Mouse (Mus musculus) spleen, adult 2 months (tissue): Measurements from ENCODE around the gene Lrba. TPM values are rescaled to one million over a fixed set of nuclear protein-coding genes. Genes with fewer than 3 reads are reported as not detected.

ENCODE experiments used
- DNase-seq, 2 experiments: peaks; one replicate each; pipeline versions ENCODE4 v3.0.0 to v3.0.0-alpha.2; 2012 to 2021; ENCODE audit warnings: low spot score in 2 of 2, low read depth in 1 of 2
- H3K27ac ChIP-seq: fragments of 200-500 bp; 2 replicates; pipeline ENCODE4 v1.5.1; 2012; ENCODE audit warnings: low read length, inconsistent platforms; ENCODE audit not compliant: insufficient read depth
- H3K27me3 ChIP-seq: fragments of 200-500 bp; 2 replicates; pipeline ENCODE4 v1.6.1; 2012; ENCODE audit warnings: mild to moderate bottlenecking, moderate library complexity, low read length, inconsistent platforms; ENCODE audit not compliant: control insufficient read depth, insufficient read depth
- H3K36me3 ChIP-seq: fragments of 200-500 bp; 2 replicates; pipeline ENCODE4 v1.6.1; 2012; ENCODE audit warnings: mild to moderate bottlenecking, low read length, inconsistent platforms; ENCODE audit not compliant: control insufficient read depth, insufficient read depth
- H3K4me1 ChIP-seq: fragments of 200-500 bp; 2 replicates; pipeline ENCODE4 v1.6.1; 2011; ENCODE audit warnings: inconsistent platforms; ENCODE audit not compliant: control insufficient read depth, insufficient read depth, insufficient read length
- H3K4me3 ChIP-seq: fragments of 200-500 bp; 2 replicates; pipeline ENCODE4 v1.5.1; 2011; ENCODE audit warnings: mild to moderate bottlenecking, inconsistent platforms; ENCODE audit not compliant: insufficient read depth, insufficient read length; ENCODE audit errors: extremely low read depth
- CTCF ChIP-seq: fragments of 200-500 bp; IDR thresholded peaks from 2 replicates; pipeline ENCODE4 v1.5.1; 2011; ENCODE audit warnings: mild to moderate bottlenecking, inconsistent platforms; ENCODE audit not compliant: insufficient read depth, insufficient read length, insufficient replicate concordance; ENCODE audit errors: extremely low read depth
- POLR2A ChIP-seq: fragments of 200-500 bp; IDR thresholded peaks from 2 replicates; pipeline ENCODE4 v1.6.1; 2011; ENCODE audit warnings: low read depth, low read length, inconsistent platforms
- WGBS: fragments of 180-500 bp; shearing (Covaris S2); methylation state at CpG from one replicate; pipeline ENCODE4 v1.1.7; 2018; 5-methylcytosine and 5-hydroxymethylcytosine counted together
- polyA plus RNA-seq: library from polyadenylated mRNA; depleted of rRNA; stranded (reverse); fragments of >200 nt; gene quantifications from 2 replicates; pipeline ENCODE4 v1.2.3, GENCODE M21; 2012

Lrba gene
- polyA plus RNA-seq, 1 experiment, result 9.1 TPM

DNA sequence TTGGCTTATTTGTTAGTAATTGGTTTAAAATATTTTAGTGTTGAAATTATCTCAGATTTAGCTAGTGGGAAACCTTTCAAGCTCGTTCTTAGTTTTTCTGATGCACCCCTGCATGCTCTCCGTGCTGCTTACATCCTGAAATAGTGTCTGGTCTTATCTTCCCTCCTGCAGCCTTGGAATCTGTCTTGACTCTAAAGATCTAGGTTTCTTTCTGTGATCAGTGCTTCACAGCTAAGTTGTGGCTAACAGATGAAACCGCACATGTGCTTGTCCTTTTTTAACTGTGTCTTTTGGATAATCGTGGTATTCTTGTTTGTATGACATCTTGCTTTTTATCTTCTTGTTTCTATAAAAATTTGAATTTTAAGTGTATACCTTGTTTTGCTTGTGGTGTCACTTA is 342.8 kb downstream of the Lrba start:
- H3K4me3 ChIP-seq, result no peak overlapping the region
- TF ChIP-seq POLR2A (no peak), CTCF (no peak)
- 77% methylated on average over 4 of the region's 4 CpGs for WGBS
- no peaks in the 10 kb centered on the region for H3K4me1 ChIP-seq
- no peaks in the 10 kb centered on the region for H3K36me3 ChIP-seq
- H3K27me3 ChIP-seq, result no peaks in the 10 kb centered on the region
- no peak for DNase-seq
- no peak overlapping the region for H3K27ac ChIP-seq

DNA sequence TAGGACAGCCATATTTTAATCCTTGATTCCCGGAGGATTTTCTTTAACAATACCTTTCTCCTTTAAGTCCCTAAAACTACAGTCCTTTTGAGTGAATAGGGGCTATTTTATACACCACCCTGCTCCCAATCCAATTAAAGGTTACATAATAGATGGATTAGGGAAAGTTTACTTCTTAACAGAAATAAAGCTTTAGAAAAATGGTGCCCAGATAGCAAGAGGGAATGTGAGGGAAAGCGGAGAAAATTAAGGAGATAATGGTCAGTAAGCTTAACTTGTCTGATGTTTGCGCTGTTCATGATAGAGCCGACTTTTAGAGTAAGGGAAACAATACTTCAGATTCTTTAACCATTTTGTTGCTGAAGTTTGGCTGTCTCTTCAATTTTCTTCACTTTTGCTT is 347.0 kb downstream of the Lrba start:
- no peaks in the 10 kb centered on the region for H3K4me1 ChIP-seq
- 90% methylated on average over 4 of the region's 4 CpGs for WGBS
- H3K36me3 ChIP-seq, result no peaks in the 10 kb centered on the region
- no peak overlapping the region for H3K4me3 ChIP-seq
- H3K27ac ChIP-seq, result no peak overlapping the region
- TF ChIP-seq POLR2A, result no peak
- no peak for TF ChIP-seq CTCF
- no peaks in the 10 kb centered on the region for H3K27me3 ChIP-seq
- no peak for DNase-seq

DNA sequence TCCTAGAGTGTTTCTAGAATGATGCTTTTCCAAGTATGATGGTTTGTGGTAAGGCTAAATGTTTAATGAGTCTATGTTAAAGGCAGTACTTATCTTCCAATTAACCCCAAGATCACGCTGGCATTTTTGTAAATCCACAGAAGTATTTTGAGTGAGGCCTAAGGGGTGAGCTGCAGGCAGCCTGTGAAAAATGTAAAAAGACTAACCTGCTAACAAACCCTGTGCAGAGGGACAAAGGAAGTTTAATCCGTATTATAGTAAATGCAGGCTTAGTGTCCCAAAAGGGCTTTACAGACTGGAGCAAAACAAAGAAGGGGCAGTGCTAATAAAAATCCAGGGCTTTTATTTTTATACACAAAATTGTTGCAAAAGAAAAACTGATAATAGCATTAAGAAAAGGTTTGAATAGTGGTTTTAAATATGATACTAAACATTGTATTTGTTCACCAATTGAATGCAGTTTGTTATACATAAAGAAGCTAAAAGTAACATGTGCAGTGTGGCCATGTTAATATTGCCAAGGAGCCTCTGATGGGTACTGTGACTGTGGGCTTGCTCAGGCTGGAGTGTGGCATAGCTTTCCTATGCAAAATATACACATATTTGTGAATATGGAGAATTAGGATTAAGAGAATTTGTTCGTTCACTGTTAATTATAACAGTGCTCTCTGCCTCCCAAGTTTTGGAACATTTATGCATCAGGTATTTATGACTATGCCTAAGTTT is 348.2 kb downstream of the Lrba start:
- Histone ChIP-seq H3K36me3 (no peaks in the 10 kb centered on the region), H3K27me3 (no peaks in the 10 kb centered on the region), H3K4me3 (no peak overlapping the region), H3K4me1 (no peaks in the 10 kb centered on the region), H3K27ac (no peak overlapping the region)
- DNase-seq, result no peak
- TF ChIP-seq POLR2A (no peak), CTCF (no peak)
- WGBS, result 92% methylated on average over 3 of the region's 3 CpGs

DNA sequence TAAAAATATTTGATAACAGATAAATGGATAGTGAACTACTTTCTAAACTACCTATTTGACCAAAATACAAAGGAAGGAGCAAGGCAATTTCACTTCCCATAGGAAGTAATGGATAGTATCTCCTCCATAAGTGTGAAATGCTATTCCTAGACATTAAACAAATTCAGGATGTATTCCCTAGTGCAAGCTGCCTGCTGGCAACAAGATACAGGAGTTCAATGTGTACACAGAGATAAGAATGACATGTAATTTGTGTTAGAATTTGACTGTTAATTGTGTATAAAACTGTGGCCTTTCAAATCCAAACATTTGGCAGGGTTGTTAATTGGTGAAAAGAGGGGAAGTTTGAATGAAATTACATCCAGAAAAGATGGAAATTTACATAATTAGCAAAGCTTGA is 350.8 kb downstream of the Lrba start:
- TF ChIP-seq CTCF (no peak), POLR2A (no peak)
- Histone ChIP-seq H3K36me3 (no peaks in the 10 kb centered on the region), H3K4me3 (no peak overlapping the region), H3K27ac (no peak overlapping the region), H3K27me3 (no peaks in the 10 kb centered on the region), H3K4me1 (no peaks in the 10 kb centered on the region)
- no peak for DNase-seq

DNA sequence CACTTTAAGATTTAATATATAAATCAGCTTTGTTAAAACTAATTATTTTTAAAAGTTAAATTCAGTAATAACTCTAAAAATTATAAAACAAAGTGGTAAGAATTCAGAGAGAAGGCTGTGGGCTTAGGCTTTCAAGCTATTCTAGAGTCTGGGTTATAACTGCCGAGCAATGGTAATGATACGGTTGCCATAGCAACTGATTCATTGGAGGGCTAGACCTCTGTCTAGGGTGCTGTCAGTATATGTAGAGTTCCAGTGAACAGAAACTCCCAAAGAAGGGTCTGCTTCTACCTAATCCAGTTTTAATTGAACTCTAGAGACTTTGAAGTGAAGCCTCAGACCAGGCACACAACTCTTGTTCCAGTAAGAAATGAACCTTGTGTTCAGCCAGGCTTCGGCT is 377.8 kb downstream of the Lrba start:
- DNase-seq, result no peak
- Histone ChIP-seq H3K27ac (no peak overlapping the region), H3K36me3 (no peaks in the 10 kb centered on the region), H3K4me1 (no peaks in the 10 kb centered on the region), H3K4me3 (no peak overlapping the region), H3K27me3 (no peaks in the 10 kb centered on the region)
- TF ChIP-seq POLR2A (no peak), CTCF (no peak)
- 96% methylated on average over 3 of the region's 3 CpGs for WGBS

DNA sequence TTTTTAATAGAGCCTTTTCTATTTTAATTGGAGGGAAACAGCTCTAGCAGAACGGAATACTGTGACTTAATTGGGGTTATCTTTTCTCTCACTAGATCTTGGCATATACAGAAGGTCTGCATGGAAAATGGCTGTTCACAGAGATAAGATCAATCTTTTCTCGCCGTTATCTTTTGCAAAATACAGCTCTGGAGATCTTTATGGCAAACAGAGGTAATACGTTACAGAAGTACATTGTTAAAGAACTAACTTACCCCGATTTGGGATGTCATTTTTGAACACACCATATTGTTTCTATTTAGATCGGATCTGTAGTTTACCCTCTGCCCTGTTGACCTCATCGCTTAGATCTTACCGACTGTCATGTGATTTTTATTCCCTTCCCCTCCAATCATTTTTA is 381.3 kb downstream of the Lrba start:
- no peaks in the 10 kb centered on the region for H3K27me3 ChIP-seq
- 93% methylated on average over 8 of the region's 8 CpGs for WGBS

DNA sequence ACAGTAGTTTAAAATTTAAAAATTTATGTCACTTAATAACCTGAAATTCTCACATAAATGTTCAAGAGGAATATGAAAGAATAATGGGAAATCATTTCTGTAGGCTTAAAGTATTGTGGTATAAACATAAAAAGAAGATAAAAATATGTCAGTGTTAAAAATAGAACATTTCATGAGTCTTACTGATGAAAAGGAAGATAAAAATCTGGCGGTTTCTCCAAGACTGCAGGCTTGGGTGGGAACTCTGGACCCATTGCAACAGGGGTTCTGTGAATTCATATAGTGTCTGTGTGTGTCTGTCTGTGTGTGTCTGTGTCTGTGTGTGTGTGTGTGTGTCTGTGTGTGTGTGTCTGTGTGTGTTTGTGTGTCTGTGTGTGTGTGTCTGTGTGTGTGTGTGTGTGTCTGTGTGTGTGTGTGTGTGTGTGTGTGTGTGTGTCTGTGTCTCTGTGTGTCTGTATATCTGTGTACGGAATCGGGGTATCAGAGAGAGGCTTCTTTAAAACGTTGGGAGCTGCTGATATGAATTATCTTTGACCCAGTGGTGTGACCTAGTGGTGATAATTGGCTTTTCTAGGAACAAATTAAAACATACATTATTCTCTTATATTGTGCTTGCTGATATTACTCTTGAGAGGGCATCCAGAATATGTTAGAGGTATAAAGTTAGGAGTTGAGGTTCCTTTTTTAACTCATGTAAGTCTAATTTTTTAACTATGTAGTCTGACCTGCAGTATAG is 402.7 kb downstream of the Lrba start:
- WGBS, result 56% methylated on average over 4 of the region's 4 CpGs

More for the DNA sequence above, 381.3 kb downstream of the Lrba start:
- TF ChIP-seq POLR2A (no peak), CTCF (no peak)
- H3K27ac ChIP-seq, result no peak overlapping the region
- no peaks in the 10 kb centered on the region for H3K36me3 ChIP-seq
- H3K4me3 ChIP-seq, result no peak overlapping the region
- DNase-seq, result no peak
- no peaks in the 10 kb centered on the region for H3K4me1 ChIP-seq

More for the DNA sequence above, 402.7 kb downstream of the Lrba start:
- Histone ChIP-seq H3K4me3 (no peak overlapping the region), H3K27ac (no peak overlapping the region), H3K36me3 (no peaks in the 10 kb centered on the region), H3K4me1 (no peaks in the 10 kb centered on the region), H3K27me3 (no peaks in the 10 kb centered on the region)
- TF ChIP-seq POLR2A (no peak), CTCF (no peak)
- no peak for DNase-seq
